Comparison of ENCODE assay signal across 16 mouse cellular contexts in genomic region chr9:34411699-34412098, GRCm38 (mm10).
A peak's percentile ranks its signal among the peaks of the same experiment; 100 is the strongest.
DNase-seq lines count a peak whose midpoint lies in the region; ATAC-seq and TF ChIP-seq lines count a peak whose summit lies in the region.
"Had no signal": no experiment of that assay in that cellular context is flagged by ENCODE, and none has a peak within 500 bp of the region (broad histone marks: within the 10 kb centered on the region; RNA-seq: fewer than 3 reads in every experiment).

No protein-coding gene starts in this region.

- no peaks in the 10 kb centered on the region for H3K27me3 ChIP-seq in forebrain, postnatal 0 days (ENCODE audit: insufficient read depth, low read length)
- H3K27me3 ChIP-seq: limb, embryonic 13.5 days; midbrain, embryonic 15.5 days had no signal

- no peaks in the 10 kb centered on the region for H3K9me3 ChIP-seq in forebrain, postnatal 0 days (ENCODE audit: low read length)
- H3K9me3 ChIP-seq: limb, embryonic 13.5 days; midbrain, embryonic 15.5 days had no signal

- H3K4me2 ChIP-seq in forebrain, postnatal 0 days (ENCODE audit: low read depth), result no peak overlapping the region
- H3K4me2 ChIP-seq: hindbrain, embryonic 14.5 days; limb, embryonic 13.5 days; midbrain, embryonic 15.5 days had no signal

- H3K36me3 ChIP-seq in forebrain, postnatal 0 days (ENCODE audit: insufficient read depth), result no peaks in the 10 kb centered on the region
- H3K36me3 ChIP-seq: limb, embryonic 13.5 days; midbrain, embryonic 15.5 days had no signal

- 0 out of 2 replicates have a peak overlapping the region, but pooled peaks have one; percentile 30 for H3K27ac ChIP-seq in forebrain, postnatal 0 days (ENCODE audit: low read depth, low read length)
- H3K27ac ChIP-seq: hindbrain, embryonic 14.5 days; limb, embryonic 13.5 days; macrophage; midbrain, embryonic 15.5 days had no signal

- H3K4me3 ChIP-seq in forebrain, postnatal 0 days (ENCODE audit: low read depth, low read length), result no peak overlapping the region
- H3K4me3 ChIP-seq: limb, embryonic 13.5 days; midbrain, embryonic 15.5 days had no signal

- WGBS in forebrain, postnatal 0 days, result 51% methylated on average over 4 of the region's 4 CpGs

- peak; percentile 78 for ATAC-seq in forebrain, postnatal 0 days
- ATAC-seq: CD4-positive, CD25-positive, alpha-beta regulatory T cell, adult 4 months; liver, postnatal 0 days; midbrain, embryonic 15.5 days had no signal

- no peak overlapping the region for H3K9ac ChIP-seq in forebrain, postnatal 0 days
- H3K9ac ChIP-seq: hindbrain, embryonic 14.5 days; limb, embryonic 13.5 days; liver, postnatal 0 days; midbrain, embryonic 15.5 days had no signal

- H3K4me1 ChIP-seq in forebrain, postnatal 0 days (ENCODE audit: insufficient read depth), result peaks cover 5% of the 10 kb centered on the region
- H3K4me1 ChIP-seq: midbrain, embryonic 15.5 days had no signal

- no peak for TF ChIP-seq CTCF in forebrain, postnatal 0 days (IDR thresholded peaks at IDR 0.05; ENCODE audit: low read depth)

- peak; percentile 75 for DNase-seq in right cerebral cortex, adult 18-20 months
- DNase-seq in right cerebral cortex, postnatal 4 days, result no peak
- peak; percentile 77 for DNase-seq in forebrain, postnatal 0 days
- DNase-seq in left cerebral cortex, adult 18-20 months (ENCODE audit: low spot score in 2 of 2), result peak; percentile 34 to 60
- DNase-seq in telencephalon, adult 2 months (ENCODE audit: low read depth, low spot score), result peak; percentile 92
- no peak for DNase-seq in urinary bladder, postnatal 4 days (ENCODE audit: low spot score in 2 of 2)
- no peak for DNase-seq in embryo, embryonic 10 days (ENCODE audit: low spot score)
- DNase-seq: cerebellum, adult 11-12 months; kidney, adult 11 months; kidney, postnatal 25 days; liver, postnatal 0 days had no signal

Comparison
In these comparisons a context has a peak if more than half of its experiments do, and no peak if none do; other contexts are left out.
1. DNase-seq: peak in right cerebral cortex, adult 18-20 months (single experiment), forebrain, postnatal 0 days (single experiment), left cerebral cortex, adult 18-20 months (2 of 2) and telencephalon, adult 2 months (single experiment); none in right cerebral cortex, postnatal 4 days (single experiment), urinary bladder, postnatal 4 days (0 of 2) and embryo, embryonic 10 days (single experiment).